Mouse (Mus musculus) cerebellum, adult 11 months (tissue): ENCODE data around the gene Gm20696.

Source experiments
- DNase-seq: peaks from one replicate; pipeline ENCODE4 v3.0.0; 2022

Gm20696 gene

GRCm38 (mm10) chr6:99475040-99475439 is 191.6 kb downstream of the Gm20696 start:
- DNase-seq = no peak

DNA sequence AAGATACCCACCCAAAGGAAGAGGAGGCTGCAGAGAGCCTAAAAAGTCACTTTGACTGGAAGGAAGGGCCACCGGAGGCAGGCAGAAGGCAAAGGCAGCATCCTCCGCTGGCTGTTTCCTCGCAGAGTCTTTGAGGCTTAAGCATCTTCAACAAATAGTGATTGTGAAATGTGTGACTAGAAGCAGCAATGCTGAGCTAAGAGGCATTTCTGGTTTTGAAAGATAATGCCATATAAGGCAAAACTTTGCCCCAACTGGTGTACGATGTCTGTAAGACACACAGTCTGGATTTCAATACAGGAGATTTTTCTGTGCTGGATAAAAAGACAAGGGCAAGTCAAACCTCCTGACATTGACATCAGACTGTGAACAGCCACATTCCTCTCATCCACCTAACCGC is 195.7 kb downstream of the Gm20696 start:
- no peak for DNase-seq

DNA sequence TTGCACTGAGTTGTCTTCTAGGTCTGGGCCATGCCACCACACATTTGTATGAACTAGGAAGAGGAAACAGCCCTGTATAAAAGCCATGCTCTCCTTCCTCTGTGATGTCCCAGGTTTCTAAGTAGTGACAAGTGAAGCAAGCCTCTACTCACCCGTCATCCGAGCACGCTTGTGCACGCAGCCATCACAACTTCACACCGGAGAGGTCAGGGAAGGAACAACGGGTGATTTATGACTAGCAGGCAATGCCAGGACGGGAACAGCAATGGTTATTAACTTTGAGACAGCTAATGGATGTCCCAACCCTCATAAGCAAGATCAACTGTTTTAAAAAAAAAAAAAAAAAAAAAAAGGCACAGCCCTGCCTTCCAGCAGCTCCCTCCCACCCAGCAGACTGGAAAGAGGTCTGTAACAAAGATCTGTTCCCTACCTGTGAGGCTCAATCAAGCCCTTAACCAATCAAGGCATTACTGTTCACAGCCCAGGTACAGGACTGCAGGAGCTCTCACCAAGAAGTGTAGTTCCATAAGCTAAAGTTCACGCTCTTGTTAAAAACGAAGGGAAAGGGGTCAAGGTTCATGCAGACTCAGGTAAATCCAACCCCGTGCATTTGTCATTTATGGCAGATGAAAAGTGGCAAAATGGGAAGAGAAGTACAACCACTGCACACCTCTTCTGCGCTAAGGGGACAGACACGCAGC is 197.3 kb downstream of the Gm20696 start:
- DNase-seq = no peak

GRCm38 (mm10) chr6:99467831-99468230 is 198.8 kb downstream of the Gm20696 start:
- no peak for DNase-seq

- DNase-seq = no peak
These were observed 199.5 kb downstream of the Gm20696 start for GRCm38 (mm10) chr6:99467109-99467508.

GRCm38 (mm10) chr6:99466354-99466753 is 200.2 kb downstream of the Gm20696 start:
- no peak for DNase-seq

GRCm38 (mm10) chr6:99464449-99464848 is 202.1 kb downstream of the Gm20696 start:
- DNase-seq = no peak

DNA sequence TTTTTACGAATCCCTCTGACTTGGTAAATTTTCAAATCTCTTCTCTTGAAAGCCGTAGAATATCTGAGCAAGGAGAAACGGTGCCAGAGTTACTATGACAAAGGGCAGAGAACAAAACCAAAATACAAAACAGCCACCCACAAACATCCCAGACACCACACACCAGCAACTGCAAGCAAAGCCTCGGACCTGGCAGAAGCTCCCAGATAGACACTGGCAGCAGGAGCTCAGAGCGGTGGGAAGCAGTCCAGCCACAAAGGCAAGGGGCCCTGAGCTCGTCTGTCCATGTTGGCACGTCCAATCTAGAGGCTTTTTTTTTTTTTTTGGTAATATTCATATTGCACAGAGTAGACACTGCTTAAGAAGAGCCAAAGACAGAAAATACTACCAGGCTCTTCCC is 202.7 kb downstream of the Gm20696 start:
- peak; percentile 44 for DNase-seq

DNA sequence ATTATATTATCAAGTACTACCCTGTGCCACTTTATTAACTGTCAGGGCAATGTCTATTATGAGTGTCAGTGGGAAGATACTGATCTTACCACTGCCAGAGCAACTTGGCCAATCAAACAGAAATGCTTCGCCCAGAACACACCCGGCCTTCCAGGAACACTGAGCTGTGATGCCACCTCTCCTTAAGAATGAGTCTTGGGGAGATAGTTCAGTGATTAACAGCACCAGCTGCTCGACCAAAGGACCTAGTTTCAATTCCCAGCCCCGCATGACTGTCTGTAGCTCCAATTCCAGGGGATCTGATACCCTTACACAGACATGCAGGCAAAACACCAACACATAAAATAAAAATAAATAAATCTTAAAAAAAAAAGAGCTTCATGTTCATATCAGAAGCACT is 207.8 kb downstream of the Gm20696 start:
- no peak for DNase-seq

- no peak for DNase-seq
These were observed 212.7 kb downstream of the Gm20696 start for GRCm38 (mm10) chr6:99453763-99454520.

- DNase-seq = no peak
These were observed 213.9 kb downstream of the Gm20696 start for GRCm38 (mm10) chr6:99452638-99453185.

- DNase-seq = no peak
These were observed 215.1 kb downstream of the Gm20696 start for GRCm38 (mm10) chr6:99451479-99451878.

DNA sequence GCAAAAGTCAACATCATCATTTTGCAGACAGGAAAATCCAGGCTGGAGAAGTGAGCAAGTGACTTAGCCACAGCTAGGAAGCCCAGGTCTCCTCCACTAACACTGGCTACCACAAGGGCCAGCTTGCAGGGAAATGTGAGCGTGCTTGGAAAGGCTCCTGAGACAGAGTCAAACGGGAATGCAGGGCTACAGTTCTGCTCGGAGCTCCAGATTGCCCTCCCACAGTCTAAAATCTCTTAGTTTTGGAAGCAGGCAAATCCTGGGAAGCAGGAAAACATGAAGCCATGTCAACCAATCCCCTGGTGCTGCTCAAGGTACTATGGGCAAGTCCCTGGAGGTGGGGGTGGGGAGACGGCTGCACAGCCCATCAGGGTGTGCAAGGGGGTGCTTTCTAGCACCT is 219.2 kb downstream of the Gm20696 start:
- no peak for DNase-seq

GRCm38 (mm10) chr6:99446801-99447415 is 219.7 kb downstream of the Gm20696 start:
- peak; percentile 28 for DNase-seq

GRCm38 (mm10) chr6:99443460-99443859 is 223.1 kb downstream of the Gm20696 start:
- DNase-seq = no peak

- no peak for DNase-seq
These were observed 225.5 kb downstream of the Gm20696 start for GRCm38 (mm10) chr6:99441100-99441499.

DNA sequence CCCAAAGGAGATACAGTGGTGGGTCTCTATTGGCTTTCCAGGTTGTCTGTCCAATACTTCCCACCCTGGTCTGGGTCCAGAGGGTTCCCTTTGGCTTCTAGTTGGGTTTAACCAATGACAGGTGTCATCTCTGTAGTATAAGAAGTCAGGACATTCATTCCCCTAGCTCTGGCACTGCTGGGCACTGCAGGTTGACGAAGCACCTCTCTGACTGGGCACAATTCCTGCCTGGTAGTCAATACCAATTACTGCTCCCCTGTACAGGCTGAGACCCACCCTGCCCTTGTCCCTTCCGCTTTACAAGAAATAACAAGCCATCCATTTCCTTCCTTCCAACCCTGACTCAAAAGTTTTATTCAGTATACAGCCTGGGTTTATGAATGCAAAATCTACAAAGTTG is 226.0 kb downstream of the Gm20696 start:
- no peak for DNase-seq

- no peak for DNase-seq
These were observed 226.7 kb downstream of the Gm20696 start for GRCm38 (mm10) chr6:99439878-99440361.

GRCm38 (mm10) chr6:99439214-99439877 is 227.3 kb downstream of the Gm20696 start:
- DNase-seq = no peak

DNA sequence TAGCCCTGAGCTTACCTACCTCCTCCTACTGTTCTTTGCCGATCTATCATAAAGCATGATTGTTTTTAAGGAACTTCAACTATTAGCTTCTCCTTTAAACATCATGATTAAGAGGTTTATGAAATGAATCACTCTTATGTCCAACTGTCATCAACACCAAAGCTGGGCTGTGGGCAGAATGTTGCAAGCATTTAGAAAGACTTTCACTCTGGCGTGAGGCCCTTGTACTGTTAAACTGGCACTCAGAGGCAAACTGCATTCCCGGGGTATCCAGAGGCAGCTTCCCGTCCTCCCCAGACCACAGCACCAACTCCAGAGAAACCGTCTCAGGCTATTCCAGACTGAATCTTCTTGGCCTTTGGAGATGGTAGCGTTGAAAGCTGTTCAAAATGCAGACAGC is 230.2 kb downstream of the Gm20696 start:
- no peak for DNase-seq

GRCm38 (mm10) chr6:99435140-99435539 is 231.5 kb downstream of the Gm20696 start:
- DNase-seq = no peak

- DNase-seq = no peak
These were observed 233.6 kb downstream of the Gm20696 start for GRCm38 (mm10) chr6:99433006-99433405.

- no peak for DNase-seq
These were observed 234.7 kb downstream of the Gm20696 start for GRCm38 (mm10) chr6:99431941-99432340.
